Mouse (Mus musculus): ENCODE results near the gene Ppdpf. TPM values are rescaled to one million over a fixed set of nuclear protein-coding genes. Genes with fewer than 3 reads are reported as not detected.

Ppdpf gene
- total and polyA plus RNA-seq, 3 experiments, result 60.0 to 113 (median 71.2) TPM

DNA sequence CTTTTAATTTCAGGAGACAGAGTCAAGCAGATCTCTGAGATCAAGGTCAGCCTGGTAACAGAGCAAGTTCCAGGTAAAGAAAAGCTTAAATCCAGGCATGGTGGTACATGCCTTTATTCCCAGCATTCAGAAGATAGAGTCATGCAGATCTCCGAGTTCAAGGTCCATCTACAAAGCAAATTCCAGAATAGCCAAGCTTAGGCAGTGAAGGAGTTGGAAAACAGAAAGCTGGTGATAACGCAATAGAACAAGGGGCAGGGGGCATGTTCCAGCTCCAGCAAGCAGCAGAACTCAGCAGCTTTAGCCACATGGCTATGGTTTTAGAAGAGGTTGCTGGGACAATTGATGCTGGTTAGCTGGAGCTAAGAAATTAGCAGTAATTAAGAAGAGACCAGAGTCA is 37.9 kb downstream of the Ppdpf start:
- Histone ChIP-seq H3K79me2 (replicated peaks; ENCODE audit: control insufficient read depth, extremely low read depth, insufficient read depth, poor library complexity, severe bottlenecking) (no peaks in the 10 kb centered on the region), H3K4me2 (ENCODE audit: insufficient read depth, low read depth, poor library complexity, severe bottlenecking) (no peak overlapping the region), H3K36me3 (replicated peaks in 1 of 2; ENCODE audit: control insufficient read depth in 1 of 2, insufficient read depth in 1 of 2, low read length in 1 of 2) (peaks cover 38 to 65% of the 10 kb centered on the region in 2 experiments), H3K9ac (ENCODE audit: insufficient read depth, low read depth) (no peak overlapping the region), H3K4me3 (replicated peaks in 1 of 3; ENCODE audit: low read depth in 2 of 3, low read length in 2 of 3, poor library complexity in 1 of 3) (no peak overlapping the region), H3K4me1 (ENCODE audit: control insufficient read depth in 1 of 2, insufficient read depth in 2 of 2) (peaks cover 2 to 10% of the 10 kb centered on the region in 2 experiments; a peak in 3 of 4 replicates), H3K9me3 (replicated peaks; ENCODE audit: low read length) (no peaks in the 10 kb centered on the region), H3K27me3 (replicated peaks) (no peaks in the 10 kb centered on the region), H3K27ac (ENCODE audit: insufficient read depth, low read depth) (no peak overlapping the region)
- DNase-seq (ENCODE audit: extremely low read depth), result no peak
- TF ChIP-seq RCOR1 (conservative IDR thresholded peaks at IDR 0.05; ENCODE audit: low read depth, low read length) (no peak), UBTF (IDR thresholded peaks at IDR 0.05; ENCODE audit: low read depth, low read length) (no peak), BHLHE40 (IDR thresholded peaks at IDR 0.05; ENCODE audit: low read depth, low read length) (no peak), NELFE (IDR thresholded peaks at IDR 0.05; ENCODE audit: low read depth, low read length) (no peak), TBP (conservative IDR thresholded peaks at IDR 0.05; ENCODE audit: low read depth, low read length) (no peak), MXI1 (IDR thresholded peaks at IDR 0.05; ENCODE audit: low read depth, low read length) (no peak), KAT2A (IDR thresholded peaks at IDR 0.05; ENCODE audit: insufficient replicate concordance, low read length) (no peak), CHD2 (IDR thresholded peaks at IDR 0.05; ENCODE audit: low read length) (no peak), ZKSCAN1 (IDR thresholded peaks at IDR 0.05; ENCODE audit: borderline replicate concordance, low read depth, low read length) (no peak), E2F4 (IDR thresholded peaks at IDR 0.05; ENCODE audit: insufficient replicate concordance, low read depth, low read length) (no peak), RAD21 (IDR thresholded peaks at IDR 0.05; ENCODE audit: low read depth, low read length) (no peak), IRF4 (IDR thresholded peaks at IDR 0.05; ENCODE audit: low read depth, low read length) (no peak), JUND (conservative IDR thresholded peaks at IDR 0.05; ENCODE audit: low read depth, low read length) (no peak)
- dilution Hi-C loops (cut with MboI; ENCODE audit: extremely low pct_ligation_motif_present, extremely low pct_unique_long_range_greater_than_20kb, low sequenced_read_pairs), result no loop called here
- in situ Hi-C loops (cut with MboI; ENCODE audit: low pct_ligation_motif_present, low pct_unique_long_range_greater_than_20kb, low sequenced_read_pairs), result no loop called here

DNA sequence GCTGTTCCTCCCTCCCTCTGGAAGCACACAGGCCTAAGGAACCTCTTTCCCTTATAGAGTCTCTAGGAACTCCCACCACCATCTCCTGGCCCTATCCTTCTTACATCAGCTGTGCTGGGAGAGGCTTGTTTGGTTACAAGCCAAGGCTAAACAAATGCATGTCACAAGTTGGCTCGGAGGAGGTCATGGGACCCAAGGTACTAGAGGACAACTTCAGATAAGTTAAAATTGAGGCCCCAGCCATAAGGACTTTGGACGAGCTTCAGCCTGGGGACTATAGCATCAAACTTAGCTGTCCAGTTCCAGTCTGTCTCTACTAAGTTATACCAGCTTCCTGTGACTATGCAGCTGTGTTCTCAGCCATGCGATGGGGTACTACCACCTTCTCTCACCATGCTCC is 40.1 kb downstream of the Ppdpf start:
- Histone ChIP-seq H3K4me1 (ENCODE audit: control insufficient read depth in 1 of 2, insufficient read depth in 2 of 2) (no peaks in the 10 kb centered on the region), H3K36me3 (replicated peaks in 1 of 2; ENCODE audit: control insufficient read depth in 1 of 2, insufficient read depth in 1 of 2, low read length in 1 of 2) (peaks cover 58 to 77% of the 10 kb centered on the region in 2 experiments), H3K4me2 (ENCODE audit: insufficient read depth, low read depth, poor library complexity, severe bottlenecking) (no peak overlapping the region), H3K79me2 (replicated peaks; ENCODE audit: control insufficient read depth, extremely low read depth, insufficient read depth, poor library complexity, severe bottlenecking) (no peaks in the 10 kb centered on the region), H3K9me3 (replicated peaks; ENCODE audit: low read length) (no peaks in the 10 kb centered on the region), H3K9ac (ENCODE audit: insufficient read depth, low read depth) (no peak overlapping the region), H3K27me3 (replicated peaks) (no peaks in the 10 kb centered on the region), H3K4me3 (replicated peaks in 1 of 3; ENCODE audit: low read depth in 2 of 3, low read length in 2 of 3, poor library complexity in 1 of 3) (no peak overlapping the region), H3K27ac (ENCODE audit: insufficient read depth, low read depth) (no peak overlapping the region)
- TF ChIP-seq ZC3H11A (IDR thresholded peaks at IDR 0.05; ENCODE audit: low read depth, low read length) (no peak), UBTF (IDR thresholded peaks at IDR 0.05; ENCODE audit: low read depth, low read length) (no peak), MAFK (IDR thresholded peaks at IDR 0.05; ENCODE audit: insufficient replicate concordance, low read length) (no peak), SMC3 (IDR thresholded peaks at IDR 0.05; ENCODE audit: low read depth, low read length) (peak; percentile 32; the same call in 1 of the 2 replicates)
- in situ Hi-C loops (cut with MboI; ENCODE audit: low pct_ligation_motif_present, low pct_unique_long_range_greater_than_20kb, low sequenced_read_pairs) (no loop called here), dilution Hi-C loops (cut with MboI; ENCODE audit: extremely low pct_ligation_motif_present, extremely low pct_unique_long_range_greater_than_20kb, low sequenced_read_pairs) (no loop called here)
- DNase-seq (ENCODE audit: extremely low read depth), result no peak
